Mouse (Mus musculus): ENCODE data around the gene Paqr5. TPM values are rescaled to one million over a fixed set of nuclear protein-coding genes. Genes with fewer than 3 reads are reported as not detected.

Paqr5 gene
- polyA plus RNA-seq, 1 experiment from 2014 or later = 0.38 TPM

DNA sequence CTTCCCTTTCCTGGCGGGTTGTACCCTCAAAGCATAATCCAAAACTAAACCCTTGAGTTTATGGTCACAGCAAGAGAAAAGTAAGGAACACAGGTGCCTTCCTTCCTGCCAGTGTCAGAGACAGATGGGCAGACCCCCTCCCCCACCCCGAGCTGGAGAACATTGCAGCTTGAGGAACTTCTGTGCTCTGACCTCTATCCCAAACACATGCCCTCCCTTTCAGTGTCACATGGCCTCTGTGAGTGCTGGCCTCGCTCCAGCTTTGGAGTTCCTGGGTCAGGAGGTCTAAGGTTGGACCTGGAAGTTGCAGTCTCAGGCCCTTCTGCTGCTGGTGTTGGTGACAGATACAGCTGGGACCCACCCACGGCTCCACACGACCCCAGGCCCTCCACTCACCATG is 65.9 kb downstream of the Paqr5 start:
- Histone ChIP-seq H3K27ac (replicated peaks; ENCODE audit: low read depth, low read length) (no peak overlapping the region), H3K9ac (replicated peaks; ENCODE audit: low read length) (no peak overlapping the region), H3K4me3 (replicated peaks; ENCODE audit: low read depth, low read length) (no peak overlapping the region), H3K9me3 (ENCODE audit: control insufficient read depth, low read length) (no peaks in the 10 kb centered on the region), H3K27me3 (ENCODE audit: control insufficient read depth, insufficient read depth, low read length) (no peaks in the 10 kb centered on the region), H3K4me1 (ENCODE audit: control insufficient read depth, insufficient read depth, low read length) (no peaks in the 10 kb centered on the region), H3K36me3 (ENCODE audit: control insufficient read depth, insufficient read depth, low read length) (no peaks in the 10 kb centered on the region), H3K4me2 (ENCODE audit: low read length) (no peak overlapping the region)
- 71% methylated on average over 5 of the region's 5 CpGs for WGBS
- no peak for DNase-seq
- no peak for ATAC-seq (ENCODE audit: low FRiP score, low TSS enrichment)

DNA sequence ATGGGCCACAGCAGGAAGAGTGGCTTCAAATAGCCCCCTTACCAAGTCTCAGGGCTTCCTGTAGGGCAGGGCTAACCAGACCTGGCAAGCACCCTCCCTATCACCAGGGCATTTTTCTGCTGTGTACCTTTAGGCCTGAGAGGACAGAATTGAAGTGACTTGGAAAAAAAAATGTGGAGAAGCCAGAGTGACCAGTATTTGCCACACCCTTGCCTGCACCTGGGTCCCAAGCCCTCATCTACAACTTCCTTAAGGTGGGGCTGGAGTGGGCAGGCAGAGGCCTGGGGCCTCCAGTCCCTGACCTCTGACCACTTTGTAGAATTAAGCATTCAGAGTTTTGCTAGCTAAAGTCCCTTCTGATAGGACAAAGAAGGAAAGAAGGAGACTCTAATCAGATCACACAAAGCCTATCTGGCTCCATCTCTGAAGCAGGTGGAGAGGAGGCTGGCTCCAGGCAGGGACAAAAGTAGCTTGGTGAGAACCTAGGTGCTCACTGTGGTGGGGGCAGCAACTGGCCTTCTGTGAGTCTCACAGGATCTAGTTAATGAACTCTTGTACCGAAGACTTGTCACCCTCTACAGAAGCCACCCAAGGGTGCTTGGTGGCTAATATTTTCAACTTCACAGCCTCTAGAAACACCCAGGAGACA is 66.6 kb downstream of the Paqr5 start:
- 91% methylated on average over 1 of the region's 1 CpGs for WGBS
- no peak for ATAC-seq (ENCODE audit: low FRiP score, low TSS enrichment)
- DNase-seq = no peak

DNA sequence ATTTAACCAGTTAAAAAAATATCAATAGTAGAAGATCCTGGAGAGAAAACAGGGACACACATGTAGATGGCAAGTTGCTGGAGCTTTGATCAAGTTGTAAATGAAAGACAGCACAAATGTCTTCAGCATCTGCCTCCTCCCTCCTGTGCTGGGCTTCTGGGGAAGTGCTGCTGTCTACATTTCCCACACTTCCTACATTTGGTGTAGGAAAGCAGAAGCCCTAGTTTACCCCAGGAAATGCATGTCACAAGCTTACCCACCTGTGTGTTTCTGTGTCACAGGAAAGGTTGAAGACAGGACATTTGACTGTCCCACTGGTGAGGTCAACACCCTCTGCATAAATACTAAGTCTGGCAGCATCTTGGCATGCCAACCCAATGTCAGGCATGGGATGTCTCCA is 71.9 kb downstream of the Paqr5 start:
- no peaks in the 10 kb centered on the region for H3K4me1 ChIP-seq (ENCODE audit: control insufficient read depth, insufficient read depth, low read length)
- no peak for ATAC-seq (ENCODE audit: low FRiP score, low TSS enrichment)
- H3K4me2 ChIP-seq (ENCODE audit: low read length) = no peak overlapping the region
- H3K9ac ChIP-seq (replicated peaks; ENCODE audit: low read length) = no peak overlapping the region
- H3K36me3 ChIP-seq (ENCODE audit: control insufficient read depth, insufficient read depth, low read length) = no peaks in the 10 kb centered on the region
- no peak for DNase-seq
- H3K4me3 ChIP-seq (replicated peaks; ENCODE audit: low read depth, low read length) = no peak overlapping the region
- no peak overlapping the region for H3K27ac ChIP-seq (replicated peaks; ENCODE audit: low read depth, low read length)
- H3K9me3 ChIP-seq (ENCODE audit: control insufficient read depth, low read length) = no peaks in the 10 kb centered on the region
- H3K27me3 ChIP-seq (ENCODE audit: control insufficient read depth, insufficient read depth, low read length) = no peaks in the 10 kb centered on the region

More for the DNA sequence above, 66.6 kb downstream of the Paqr5 start:
- H3K27me3 ChIP-seq (ENCODE audit: control insufficient read depth, insufficient read depth, low read length) = no peaks in the 10 kb centered on the region
- H3K9ac ChIP-seq (replicated peaks; ENCODE audit: low read length) = no peak overlapping the region
- no peak overlapping the region for H3K27ac ChIP-seq (replicated peaks; ENCODE audit: low read depth, low read length)
- no peaks in the 10 kb centered on the region for H3K36me3 ChIP-seq (ENCODE audit: control insufficient read depth, insufficient read depth, low read length)
- no peaks in the 10 kb centered on the region for H3K4me1 ChIP-seq (ENCODE audit: control insufficient read depth, insufficient read depth, low read length)
- H3K9me3 ChIP-seq (ENCODE audit: control insufficient read depth, low read length) = no peaks in the 10 kb centered on the region
- no peak overlapping the region for H3K4me3 ChIP-seq (replicated peaks; ENCODE audit: low read depth, low read length)
- H3K4me2 ChIP-seq (ENCODE audit: low read length) = no peak overlapping the region

DNA sequence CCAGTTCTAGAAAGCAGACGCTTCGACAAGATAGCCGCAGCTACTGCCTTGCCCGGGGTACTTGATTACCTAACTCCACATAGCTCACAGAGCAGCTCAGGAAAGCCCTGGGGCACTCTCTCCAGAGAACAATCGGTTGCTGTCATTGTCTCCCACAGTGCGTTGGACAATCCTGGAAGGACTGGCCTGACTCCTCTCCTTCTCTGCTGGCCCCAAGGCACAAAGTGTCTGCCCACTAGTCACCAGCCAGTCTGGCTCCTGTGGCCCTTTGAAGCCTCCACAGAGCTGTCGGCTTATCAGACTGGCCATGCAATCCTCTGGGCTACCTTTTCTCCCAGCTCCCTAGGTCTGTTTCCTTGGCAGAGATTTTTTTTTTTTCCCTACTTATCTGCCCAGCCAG is 74.4 kb downstream of the Paqr5 start:
- ATAC-seq (ENCODE audit: low FRiP score, low TSS enrichment) = no peak
- Histone ChIP-seq H3K9ac (replicated peaks; ENCODE audit: low read length) (no peak overlapping the region), H3K36me3 (ENCODE audit: control insufficient read depth, insufficient read depth, low read length) (no peaks in the 10 kb centered on the region), H3K4me2 (ENCODE audit: low read length) (no peak overlapping the region), H3K27me3 (ENCODE audit: control insufficient read depth, insufficient read depth, low read length) (no peaks in the 10 kb centered on the region), H3K27ac (replicated peaks; ENCODE audit: low read depth, low read length) (no peak overlapping the region), H3K4me3 (replicated peaks; ENCODE audit: low read depth, low read length) (no peak overlapping the region), H3K9me3 (ENCODE audit: control insufficient read depth, low read length) (no peaks in the 10 kb centered on the region), H3K4me1 (ENCODE audit: control insufficient read depth, insufficient read depth, low read length) (0 out of 2 replicates have a peak, but pooled peaks cover 6% of the 10 kb centered on the region)
- no peak for DNase-seq
- WGBS = 50% methylated on average over 7 of the region's 7 CpGs

DNA sequence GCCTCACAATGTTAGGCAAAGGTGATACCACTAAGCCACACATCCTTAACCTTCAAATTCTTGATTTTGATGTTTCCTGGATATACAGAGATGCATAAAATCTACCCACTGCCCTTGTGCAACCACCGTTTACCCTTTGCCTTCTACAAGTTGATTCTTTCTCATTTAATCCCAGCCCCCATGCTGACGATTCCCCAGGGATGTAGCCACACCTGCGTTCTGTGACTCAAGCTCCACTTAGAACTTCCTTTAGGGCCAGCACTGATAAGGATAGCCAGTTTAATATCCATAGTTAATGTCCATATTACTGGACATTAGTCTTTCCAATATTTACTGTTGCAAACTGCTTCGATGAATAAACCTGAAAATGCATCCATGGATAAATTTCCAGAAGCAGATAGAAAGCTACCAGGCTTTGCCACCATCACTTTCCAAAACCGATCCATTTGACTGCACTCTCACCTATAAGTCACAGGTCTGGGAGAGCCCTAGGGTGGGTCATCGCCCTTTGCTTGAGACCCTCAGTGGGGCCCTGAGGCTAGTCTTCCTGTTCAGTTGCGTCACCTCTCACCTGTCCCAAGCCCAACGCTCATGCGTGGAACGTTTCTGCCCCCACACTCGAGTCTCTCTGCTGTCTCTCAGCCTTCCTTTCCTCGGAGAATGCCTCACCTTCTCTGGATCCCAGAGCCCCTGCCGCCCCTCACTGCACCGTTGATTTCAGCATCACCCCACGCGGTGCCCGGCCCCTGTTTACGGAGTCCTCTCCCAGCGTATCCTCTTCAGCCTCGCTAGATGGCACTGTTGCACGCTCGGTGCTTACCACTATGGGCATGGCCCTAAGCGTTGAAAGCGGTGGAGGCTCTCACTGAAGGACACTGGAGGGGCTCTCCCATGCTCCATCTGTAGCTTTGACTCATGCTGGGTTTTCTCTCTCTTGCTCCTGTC is 79.0 kb downstream of the Paqr5 start:
- peak overlapping the region; percentile 99 for H3K4me2 ChIP-seq (ENCODE audit: low read length)
- DNase-seq (peak; percentile 95), ATAC-seq (ENCODE audit: low FRiP score, low TSS enrichment) (peak; percentile 78)
- H3K27me3 ChIP-seq (ENCODE audit: control insufficient read depth, insufficient read depth, low read length) = no peaks in the 10 kb centered on the region
- H3K9me3 ChIP-seq (ENCODE audit: control insufficient read depth, low read length) = no peaks in the 10 kb centered on the region
- H3K9ac ChIP-seq (replicated peaks; ENCODE audit: low read length) = peak overlapping the region; percentile 49
- WGBS = 5% methylated on average over 24 of the region's 24 CpGs
- no peaks in the 10 kb centered on the region for H3K36me3 ChIP-seq (ENCODE audit: control insufficient read depth, insufficient read depth, low read length)
- peak overlapping the region; percentile 54; the same call in 1 of the 2 replicates for H3K27ac ChIP-seq (replicated peaks; ENCODE audit: low read depth, low read length)
- peak overlapping the region; percentile 67 for H3K4me3 ChIP-seq (replicated peaks; ENCODE audit: low read depth, low read length)
- H3K4me1 ChIP-seq (ENCODE audit: control insufficient read depth, insufficient read depth, low read length) = 0 out of 2 replicates have a peak, but pooled peaks cover 7% of the 10 kb centered on the region

DNA sequence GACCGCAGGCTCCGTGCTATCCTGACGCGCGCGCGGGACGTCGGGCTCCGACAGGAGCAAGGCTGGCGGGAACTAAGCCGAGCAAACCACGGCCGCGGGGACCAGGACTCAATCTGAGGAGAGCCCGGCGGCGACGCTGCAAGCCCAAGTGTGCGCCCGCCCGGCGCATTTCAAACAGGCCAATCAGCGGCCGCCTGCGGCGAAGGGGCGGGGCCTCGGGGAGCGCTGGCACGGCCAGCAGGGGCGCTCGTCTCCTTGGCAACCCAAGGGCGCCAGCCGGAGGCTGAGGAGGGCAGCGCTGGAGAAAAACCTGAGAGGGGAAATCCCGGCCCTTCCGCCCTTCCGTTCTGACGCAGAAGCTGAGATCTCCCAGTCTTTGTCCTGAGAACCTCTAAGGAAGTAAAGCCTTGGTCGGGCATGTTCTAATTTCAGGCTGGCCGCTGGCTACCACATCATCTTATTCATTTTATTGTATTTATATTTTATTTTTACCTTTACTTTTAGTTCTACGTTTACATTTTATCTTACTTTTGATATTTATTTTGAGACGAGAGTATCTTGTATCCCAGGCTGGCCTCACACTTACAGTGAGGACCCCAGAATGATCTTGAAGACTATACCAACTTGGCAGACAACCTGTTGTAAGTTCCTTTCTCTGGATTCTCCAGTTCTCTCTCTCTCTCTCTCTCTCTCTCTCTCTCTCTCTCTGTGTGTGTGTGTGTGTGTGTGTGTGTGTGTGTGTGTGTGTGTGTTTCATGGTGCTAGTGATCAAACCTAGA is 79.8 kb downstream of the Paqr5 start, which contains the start of gene Kif23:
Gene Kif23, minus strand, starts transcription at position 152 of the 779 bp plus-strand sequence.
- H3K9me3 ChIP-seq (ENCODE audit: control insufficient read depth, low read length) = no peaks in the 10 kb centered on the region

DNA sequence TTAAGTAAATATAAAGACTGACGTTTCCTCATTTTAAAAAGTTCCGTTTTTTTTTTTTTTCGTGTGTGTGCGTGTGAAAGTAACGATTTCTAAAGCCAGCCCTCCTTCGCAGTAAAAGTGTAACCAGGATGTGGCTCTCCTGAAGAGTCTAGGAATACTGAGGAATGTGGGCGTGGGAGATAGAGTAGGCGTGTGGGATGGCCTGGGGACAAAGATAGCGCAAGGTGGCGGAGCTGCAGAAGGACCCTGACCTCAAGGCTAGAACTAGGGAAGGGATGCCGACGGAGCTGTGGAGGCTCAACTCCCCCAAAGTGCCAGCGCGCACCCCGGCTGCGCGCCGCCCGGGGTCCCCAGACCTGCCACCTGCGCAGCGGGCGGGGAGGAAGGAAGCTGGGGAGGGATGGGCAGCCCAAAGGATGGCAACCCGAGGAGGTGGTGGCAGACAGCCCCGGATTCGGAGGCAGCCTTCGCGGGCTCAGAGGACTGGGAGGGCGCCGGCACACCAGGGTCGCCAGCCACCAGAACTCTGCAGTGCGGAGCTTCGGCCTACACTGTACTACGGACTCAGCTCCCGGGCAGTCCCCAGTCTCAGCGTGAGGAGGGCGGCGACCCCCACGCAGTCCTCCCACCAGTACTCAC is 80.6 kb downstream of the Paqr5 start:
- peak overlapping the region; percentile 67 for H3K4me3 ChIP-seq (replicated peaks; ENCODE audit: low read depth, low read length)
- peak; percentile 84 for ATAC-seq (ENCODE audit: low FRiP score, low TSS enrichment)
- H3K4me1 ChIP-seq (ENCODE audit: control insufficient read depth, insufficient read depth, low read length) = 0 out of 2 replicates have a peak, but pooled peaks cover 7% of the 10 kb centered on the region
- H3K9me3 ChIP-seq (ENCODE audit: control insufficient read depth, low read length) = no peaks in the 10 kb centered on the region
- 0% methylated on average over 38 of the region's 38 CpGs for WGBS
- peak overlapping the region; percentile 54; the same call in 1 of the 2 replicates for H3K27ac ChIP-seq (replicated peaks; ENCODE audit: low read depth, low read length)
- no peaks in the 10 kb centered on the region for H3K27me3 ChIP-seq (ENCODE audit: control insufficient read depth, insufficient read depth, low read length)
- H3K9ac ChIP-seq (replicated peaks; ENCODE audit: low read length) = peak overlapping the region; percentile 47; the same call in 1 of the 2 replicates
- peak; percentile 42 for DNase-seq
- H3K4me2 ChIP-seq (ENCODE audit: low read length) = peak overlapping the region; percentile 99
- no peaks in the 10 kb centered on the region for H3K36me3 ChIP-seq (ENCODE audit: control insufficient read depth, insufficient read depth, low read length)

More for the DNA sequence above, 79.8 kb downstream of the Paqr5 start, which contains the start of gene Kif23:
- ATAC-seq (ENCODE audit: low FRiP score, low TSS enrichment) (peak; percentile 91), DNase-seq (peak; percentile 99)
- no peaks in the 10 kb centered on the region for H3K27me3 ChIP-seq (ENCODE audit: control insufficient read depth, insufficient read depth, low read length)
- H3K36me3 ChIP-seq (ENCODE audit: control insufficient read depth, insufficient read depth, low read length) = no peaks in the 10 kb centered on the region
- H3K4me3 ChIP-seq (replicated peaks; ENCODE audit: low read depth, low read length) = peak within 1 kb of the TSS; percentile 67
- H3K4me2 ChIP-seq (ENCODE audit: low read length) = peak within 1 kb of the TSS; percentile 99
- H3K4me1 ChIP-seq (ENCODE audit: control insufficient read depth, insufficient read depth, low read length) = 0 out of 2 replicates have a peak, but pooled peaks cover 7% of the 10 kb centered on the region
- peak within 1 kb of the TSS; percentile 49 for H3K9ac ChIP-seq (replicated peaks; ENCODE audit: low read length)
- under 1% methylated on average over 44 of the region's 44 CpGs for whole genome bisulfite sequencing
- peak within 1 kb of the TSS; percentile 54 for H3K27ac ChIP-seq (replicated peaks; ENCODE audit: low read depth, low read length)

DNA sequence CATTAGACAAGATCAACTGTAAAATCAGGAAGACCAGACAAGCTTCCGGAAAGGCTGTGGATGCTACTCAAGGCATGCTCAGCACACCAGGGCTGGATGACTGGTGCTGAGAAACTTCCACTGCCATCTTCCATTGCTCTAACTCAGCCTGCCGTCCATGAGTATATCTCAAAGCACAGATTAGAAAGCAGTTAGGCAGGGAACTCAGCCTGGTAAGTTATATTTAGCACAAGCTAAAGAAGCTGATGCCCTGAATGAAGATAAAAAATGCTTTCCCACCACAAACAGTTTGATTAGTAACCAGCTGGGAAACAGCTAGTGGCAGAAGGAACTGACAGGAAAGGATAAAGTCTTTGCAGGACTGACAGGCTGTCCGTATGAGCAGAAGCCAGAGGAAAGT is 85.6 kb downstream of the Paqr5 start:
- Histone ChIP-seq H3K36me3 (ENCODE audit: control insufficient read depth, insufficient read depth, low read length) (0 out of 2 replicates have a peak, but pooled peaks cover 8% of the 10 kb centered on the region), H3K4me1 (ENCODE audit: control insufficient read depth, insufficient read depth, low read length) (no peaks in the 10 kb centered on the region), H3K4me3 (replicated peaks; ENCODE audit: low read depth, low read length) (no peak overlapping the region), H3K4me2 (ENCODE audit: low read length) (no peak overlapping the region), H3K27ac (replicated peaks; ENCODE audit: low read depth, low read length) (no peak overlapping the region), H3K9me3 (ENCODE audit: control insufficient read depth, low read length) (no peaks in the 10 kb centered on the region), H3K9ac (replicated peaks; ENCODE audit: low read length) (no peak overlapping the region), H3K27me3 (ENCODE audit: control insufficient read depth, insufficient read depth, low read length) (no peaks in the 10 kb centered on the region)
- 91% methylated on average over 3 of the region's 3 CpGs for WGBS
- no peak for ATAC-seq (ENCODE audit: low FRiP score, low TSS enrichment)
- no peak for DNase-seq

All from midbrain, embryonic 14.5 days (tissue).